Mouse (Mus musculus) induced T-regulatory cell, adult 2 months (primary cell): Measurements from ENCODE around the gene Ifrd2.

ENCODE experiments used
- DNase-seq: peaks from one replicate; pipeline ENCODE4 v3.0.0-alpha.2; 2012; ENCODE audit warnings: low read depth

Gene Ifrd2

GRCm38 (mm10) chr9:107640257-107640772, 52.9 kb downstream of the Ifrd2 start:
- no peak for DNase-seq

- no peak for DNase-seq
Observed at GRCm38 (mm10) chr9:107641666-107642065, 54.2 kb downstream of the Ifrd2 start.
